Mouse (Mus musculus): ENCODE results near the gene Caprin1.

Gene Caprin1

GRCm38 (mm10) chr2:103796861-103797466 lies 485 bp downstream of the Caprin1 start:
- in situ Hi-C loops (cut with MboI): no loop called here

- in situ Hi-C loops (cut with MboI): no loop called here
These were observed 1.1 kb downstream of the Caprin1 start for GRCm38 (mm10) chr2:103796211-103796860.

GRCm38 (mm10) chr2:103795843-103796210 lies 1.6 kb downstream of the Caprin1 start:
- in situ Hi-C loops (cut with MboI): no loop called here

- in situ Hi-C loops (cut with MboI): no loop called here
These were observed 5.4 kb downstream of the Caprin1 start for GRCm38 (mm10) chr2:103792009-103792408.

- in situ Hi-C loops (cut with MboI): no loop called here
These were observed 11.7 kb downstream of the Caprin1 start for GRCm38 (mm10) chr2:103785735-103786134.

GRCm38 (mm10) chr2:103784621-103785020 lies 12.8 kb downstream of the Caprin1 start:
- in situ Hi-C loops (cut with MboI): no loop called here

- in situ Hi-C loops (cut with MboI): no loop called here
These were observed 35.0 kb downstream of the Caprin1 start for GRCm38 (mm10) chr2:103762492-103762891.

- in situ Hi-C loops (cut with MboI): no loop called here
These were observed 35.5 kb downstream of the Caprin1 start for GRCm38 (mm10) chr2:103761993-103762392.

- in situ Hi-C loops (cut with MboI): no loop called here
These were observed 36.3 kb downstream of the Caprin1 start, which contains the start of gene Nat10 for GRCm38 (mm10) chr2:103760906-103761716. Nat10 (minus strand) TSS chr2:103761270.

GRCm38 (mm10) chr2:103760421-103760820 lies 37.0 kb downstream of the Caprin1 start:
- in situ Hi-C loops (cut with MboI): no loop called here

GRCm38 (mm10) chr2:103755458-103756085 lies 41.9 kb downstream of the Caprin1 start:
- in situ Hi-C loops (cut with MboI): no loop called here

GRCm38 (mm10) chr2:103754614-103755013 lies 42.8 kb downstream of the Caprin1 start:
- in situ Hi-C loops (cut with MboI): no loop called here

- in situ Hi-C loops (cut with MboI): no loop called here
These were observed 45.7 kb downstream of the Caprin1 start for GRCm38 (mm10) chr2:103751771-103752170.

- in situ Hi-C loops (cut with MboI): no loop called here
These were observed 48.4 kb downstream of the Caprin1 start for GRCm38 (mm10) chr2:103749091-103749490.

- in situ Hi-C loops (cut with MboI): no loop called here
These were observed 49.6 kb downstream of the Caprin1 start for GRCm38 (mm10) chr2:103747891-103748290.

- in situ Hi-C loops (cut with MboI): no loop called here
These were observed 50.7 kb downstream of the Caprin1 start for GRCm38 (mm10) chr2:103746761-103747160.

- in situ Hi-C loops (cut with MboI): no loop called here
These were observed 51.4 kb downstream of the Caprin1 start for GRCm38 (mm10) chr2:103746096-103746495.

- in situ Hi-C loops (cut with MboI): no loop called here
These were observed 52.0 kb downstream of the Caprin1 start for GRCm38 (mm10) chr2:103745481-103745880.

- in situ Hi-C loops (cut with MboI): no loop called here
These were observed 53.5 kb downstream of the Caprin1 start for GRCm38 (mm10) chr2:103743988-103744387.

- in situ Hi-C loops (cut with MboI): no loop called here
These were observed 53.9 kb downstream of the Caprin1 start for GRCm38 (mm10) chr2:103743536-103743935.

GRCm38 (mm10) chr2:103742821-103743220 lies 54.6 kb downstream of the Caprin1 start:
- in situ Hi-C loops (cut with MboI): no loop called here

GRCm38 (mm10) chr2:103731423-103731822 lies 66.0 kb downstream of the Caprin1 start:
- in situ Hi-C loops (cut with MboI): no loop called here

Measured in mature B cell (primary cell).